Mouse (Mus musculus) c-Kit-positive CD71-negative TER-119-negative erythroid progenitor cells, embryonic 14.5 days (primary cell): ENCODE measurements around the gene Lin28b.

Source experiments
- DNase-seq: peaks from one replicate; pipeline ENCODE4 v3.0.0-alpha.2; 2013; ENCODE audit warnings: low read depth

The Lin28b gene

GRCm38 (mm10) chr10:45485761-45486602 lies at the start of gene Lin28b:
Gene Lin28b (minus strand): TSS chr10:45486395.
- DNase-seq: no peak

DNA sequence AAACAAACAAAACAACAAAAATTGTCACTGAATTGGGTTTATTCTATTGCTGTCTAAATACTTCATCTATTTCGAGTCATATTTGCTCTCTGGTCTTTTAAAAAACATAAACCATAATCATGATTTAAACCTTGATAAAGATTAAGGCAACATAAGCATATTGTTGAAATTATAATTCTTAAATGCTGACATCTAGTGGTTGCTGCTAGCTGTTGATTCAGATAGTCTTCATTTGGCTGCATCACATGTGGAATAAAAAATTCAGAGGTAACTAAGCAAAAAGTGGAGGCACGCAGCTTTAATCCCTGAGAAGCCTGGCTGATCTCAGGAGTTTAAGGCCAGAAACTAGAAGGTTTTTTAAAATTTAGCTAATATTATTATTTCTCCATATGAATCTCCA lies 25.6 kb upstream of the Lin28b start:
- no peak for DNase-seq

DNA sequence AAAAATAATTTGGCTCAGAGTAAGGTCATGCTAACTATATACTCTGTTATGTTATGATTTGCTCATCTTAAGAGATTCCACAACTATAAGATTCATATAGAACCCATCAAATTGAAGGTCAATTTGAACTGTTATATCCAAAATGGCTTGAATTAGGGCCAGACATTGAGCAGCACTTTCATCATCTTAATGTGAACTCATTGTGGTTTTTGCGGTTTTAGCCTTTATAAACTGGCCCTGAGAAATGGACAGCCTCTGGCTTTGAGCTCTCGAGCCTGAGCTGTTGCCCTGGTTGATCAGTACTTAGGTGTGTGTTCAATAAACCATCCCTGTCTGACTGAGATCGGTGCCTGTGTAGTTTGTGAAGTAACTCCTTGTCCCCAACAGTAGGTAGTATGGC lies 24.5 kb upstream of the Lin28b start:
- DNase-seq: no peak

- DNase-seq: no peak
These were observed 14.1 kb upstream of the Lin28b start for GRCm38 (mm10) chr10:45500259-45500658.

DNA sequence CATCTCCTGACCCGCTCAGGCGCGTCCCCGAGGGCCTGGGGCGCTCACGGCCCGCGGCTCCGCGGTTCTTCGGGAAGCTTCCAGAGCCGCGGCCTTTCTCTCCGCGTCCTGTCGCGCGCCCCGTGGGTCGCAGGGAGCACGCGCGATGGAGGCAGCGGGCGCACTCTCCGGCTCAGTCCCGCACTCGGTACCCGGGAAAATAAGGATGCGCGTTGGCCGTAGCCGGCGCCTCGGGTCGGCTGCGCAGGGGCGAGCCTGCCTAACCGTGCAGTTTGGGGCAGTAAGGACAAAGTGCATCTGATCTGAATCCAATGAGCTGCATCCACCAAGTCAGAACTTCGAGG lies 380 bp upstream of the Lin28b start:
- no peak for DNase-seq

- no peak for DNase-seq
These were observed 902 bp downstream of the Lin28b start for GRCm38 (mm10) chr10:45485226-45485760.

GRCm38 (mm10) chr10:45483210-45483609 lies 3.0 kb downstream of the Lin28b start:
- DNase-seq: no peak

DNA sequence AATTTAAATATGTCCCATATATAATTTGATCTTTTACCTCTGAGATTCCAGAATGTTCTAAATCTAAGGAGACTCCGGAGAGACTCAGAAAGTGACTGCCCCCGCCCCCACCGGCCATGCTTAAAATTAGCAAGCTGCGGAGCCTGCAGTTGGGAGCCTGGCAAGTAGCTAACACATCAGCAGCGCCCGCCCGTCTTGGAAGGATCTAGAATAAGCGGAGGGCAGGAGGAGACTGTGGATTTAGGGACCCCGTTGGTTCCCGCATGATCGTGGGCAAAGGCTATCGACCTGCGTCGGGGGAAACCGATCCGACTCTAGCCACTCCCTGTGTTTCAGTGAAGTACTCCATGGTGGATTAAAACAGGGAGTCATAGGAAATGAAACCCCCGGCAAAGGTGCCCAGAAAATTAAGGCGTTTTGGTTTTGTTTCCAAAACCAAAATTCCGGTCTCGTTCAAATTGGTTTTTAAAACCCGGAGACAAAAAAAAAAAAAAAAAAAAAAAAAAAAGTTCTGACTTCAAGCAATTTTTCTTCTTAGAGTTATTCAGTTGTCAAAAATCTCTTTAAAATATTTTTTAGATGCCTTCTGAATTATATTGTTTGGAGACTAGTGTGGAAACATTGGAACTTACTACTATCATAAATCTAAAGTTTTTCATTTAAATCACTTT lies 12.4 kb downstream of the Lin28b start:
- no peak for DNase-seq

GRCm38 (mm10) chr10:45473143-45473484 lies 13.1 kb downstream of the Lin28b start:
- DNase-seq: no peak

DNA sequence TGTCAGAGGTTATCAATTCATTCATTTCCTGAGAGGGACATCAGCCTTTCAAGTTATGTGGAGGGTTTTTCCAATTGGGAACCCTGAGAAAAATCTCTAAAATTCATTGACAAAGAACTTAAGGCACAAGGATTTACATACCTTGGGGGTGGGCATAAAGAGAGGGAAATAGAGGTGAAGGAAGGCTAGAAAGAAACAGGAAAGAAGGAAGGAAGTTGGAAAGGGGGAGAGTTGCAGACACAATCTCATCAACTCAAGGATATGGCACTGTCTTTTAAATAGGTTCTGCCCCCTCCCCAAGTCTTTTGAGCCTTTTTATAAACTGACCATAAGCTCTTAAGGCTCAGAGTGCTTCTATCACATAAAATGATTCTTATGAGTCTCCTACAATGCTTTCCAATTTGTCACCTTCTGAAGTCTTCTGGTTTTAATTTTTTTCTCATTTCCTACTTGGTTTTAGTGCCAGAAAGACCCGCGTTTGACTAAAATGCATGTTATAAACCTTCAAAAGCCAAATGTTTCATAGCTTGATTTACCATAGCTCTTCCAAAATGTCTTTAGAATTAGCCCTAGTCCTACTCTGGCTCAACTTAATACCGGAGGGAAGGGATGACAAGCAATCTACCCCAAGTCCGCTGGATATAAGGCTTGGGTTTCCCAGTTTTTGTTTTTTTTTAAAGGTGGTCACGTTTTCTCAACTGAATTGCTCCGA lies 13.6 kb downstream of the Lin28b start:
- no peak for DNase-seq

- no peak for DNase-seq
These were observed 14.9 kb downstream of the Lin28b start for GRCm38 (mm10) chr10:45471321-45471720.

GRCm38 (mm10) chr10:45470079-45470739 lies 16.0 kb downstream of the Lin28b start:
- DNase-seq: no peak

- DNase-seq: no peak
These were observed 16.9 kb downstream of the Lin28b start for GRCm38 (mm10) chr10:45469027-45469996.

DNA sequence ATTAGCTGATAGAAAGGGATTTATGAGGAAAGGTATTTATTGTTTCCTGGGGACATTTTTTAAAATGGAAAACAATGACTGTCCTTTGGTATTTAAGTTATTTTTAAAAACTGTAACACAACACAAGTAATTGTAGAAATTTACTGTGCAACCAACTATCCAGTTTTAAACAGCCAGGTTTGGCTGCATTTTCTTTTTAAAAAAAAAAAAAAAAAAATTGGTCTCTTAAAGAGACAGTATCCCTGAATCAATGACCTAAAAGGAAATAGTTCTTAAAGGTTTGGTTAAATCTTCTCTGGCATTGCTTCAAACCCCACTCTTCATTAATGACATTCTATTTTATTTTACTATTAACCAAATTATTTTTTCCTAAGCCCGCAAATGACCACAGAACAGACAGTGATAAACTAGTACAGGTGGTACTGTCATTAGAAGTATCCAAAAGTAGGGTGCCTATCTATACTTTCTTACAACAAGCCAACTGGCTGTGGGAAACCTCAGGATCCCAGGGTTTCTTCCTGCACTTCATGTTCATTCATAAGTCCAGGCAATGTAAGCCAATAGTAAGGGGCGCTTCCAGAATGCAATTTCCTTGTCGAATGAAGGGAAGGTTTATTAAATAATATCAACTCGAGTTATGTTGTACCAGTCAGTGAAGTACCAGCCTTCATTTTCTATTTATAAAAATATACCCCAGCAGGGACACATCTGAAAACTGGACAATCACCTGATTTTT lies 17.8 kb downstream of the Lin28b start:
- DNase-seq: no peak

- DNase-seq: no peak
These were observed 27.6 kb downstream of the Lin28b start for GRCm38 (mm10) chr10:45458637-45459036.

- no peak for DNase-seq
These were observed 28.1 kb downstream of the Lin28b start for GRCm38 (mm10) chr10:45458074-45458473.

- no peak for DNase-seq
These were observed 39.6 kb downstream of the Lin28b start for GRCm38 (mm10) chr10:45446625-45447024.

GRCm38 (mm10) chr10:45446215-45446614 lies 40.0 kb downstream of the Lin28b start:
- DNase-seq: no peak

- DNase-seq: no peak
These were observed 63.8 kb downstream of the Lin28b start for GRCm38 (mm10) chr10:45422372-45422771.

GRCm38 (mm10) chr10:45412144-45412543 lies 74.1 kb downstream of the Lin28b start:
- DNase-seq: no peak
